Mouse (Mus musculus) cerebellum, postnatal 14 days (tissue): Measurements from ENCODE around the gene Tmem234.
"Not testable (repeated sequence)": the region's sequence is repeated elsewhere in the genome, so short reads cannot be mapped to it uniquely, and the experiment has no call there.

ENCODE experiments used
- DNase-seq, 2 experiments: peaks; one replicate each; pipeline ENCODE4 v3.0.0; 2021; ENCODE audit warnings: mixed read lengths in 2 of 2

Tmem234 gene

GRCm38 (mm10) chr4:129600233-129601158 is at the start of gene Tmem234, which contains the start of gene Eif3i:
Tmem234 (plus strand) TSS chr4:129600668.
Eif3i (minus strand) TSS chr4:129600648.
- peak; percentile 85 to 87 for DNase-seq

- DNase-seq: not testable (repeated sequence)
These were observed 46.0 kb upstream of the Tmem234 start for GRCm38 (mm10) chr4:129554512-129554911.

GRCm38 (mm10) chr4:129555421-129555861 is 45.0 kb upstream of the Tmem234 start:
- DNase-seq: peak; percentile 63 to 84

GRCm38 (mm10) chr4:129555862-129556531 is 44.5 kb upstream of the Tmem234 start:
- DNase-seq: peak in 1 of 2 experiments; percentile 27

- DNase-seq: peak; percentile 88 to 92
These were observed 43.8 kb upstream of the Tmem234 start for GRCm38 (mm10) chr4:129556532-129557223.

GRCm38 (mm10) chr4:129557256-129557808 is 43.1 kb upstream of the Tmem234 start:
- DNase-seq: no peak

GRCm38 (mm10) chr4:129558321-129558955 is 42.0 kb upstream of the Tmem234 start:
- peak in 1 of 2 experiments; percentile 14 for DNase-seq

- DNase-seq: no peak
These were observed 39.3 kb upstream of the Tmem234 start for GRCm38 (mm10) chr4:129561184-129561583.

- no peak for DNase-seq
These were observed 36.8 kb upstream of the Tmem234 start for GRCm38 (mm10) chr4:129563718-129564117.

- no peak for DNase-seq
These were observed 35.3 kb upstream of the Tmem234 start for GRCm38 (mm10) chr4:129565139-129565538.

- no peak for DNase-seq
These were observed 32.1 kb upstream of the Tmem234 start for GRCm38 (mm10) chr4:129568366-129568765.

- DNase-seq: no peak
These were observed 30.4 kb upstream of the Tmem234 start for GRCm38 (mm10) chr4:129570028-129570427.

- no peak for DNase-seq
These were observed 28.9 kb upstream of the Tmem234 start for GRCm38 (mm10) chr4:129571551-129572084.

GRCm38 (mm10) chr4:129572236-129573092 is 28.0 kb upstream of the Tmem234 start:
- no peak for DNase-seq

- DNase-seq: no peak
These were observed 27.4 kb upstream of the Tmem234 start for GRCm38 (mm10) chr4:129573093-129573370.

- no peak for DNase-seq
These were observed 27.0 kb upstream of the Tmem234 start, which contains the start of gene Lck for GRCm38 (mm10) chr4:129573430-129573829. Lck (minus strand) TSS chr4:129573641.

- no peak for DNase-seq
These were observed 25.2 kb upstream of the Tmem234 start for GRCm38 (mm10) chr4:129575171-129575844.

GRCm38 (mm10) chr4:129576863-129577491 is 23.5 kb upstream of the Tmem234 start:
- peak; percentile 57 to 78 for DNase-seq

GRCm38 (mm10) chr4:129577688-129578087 is 22.8 kb upstream of the Tmem234 start:
- DNase-seq: no peak

- no peak for DNase-seq
These were observed 22.0 kb upstream of the Tmem234 start, which contains the start of gene Fam167b for GRCm38 (mm10) chr4:129578466-129578865. Fam167b (minus strand) TSS chr4:129578549.
